Mouse (Mus musculus) CH12.LX (cell line): ENCODE results near the gene Kcnd3. TPM values are rescaled to one million over a fixed set of nuclear protein-coding genes. Genes with fewer than 3 reads are reported as not detected.

Experiments
- DNase-seq: peaks from one replicate; pipeline ENCODE4 v3.0.0-alpha.2; 2013; ENCODE audit errors: extremely low read depth
- H3K27ac ChIP-seq: 2 replicates; pipeline ENCODE4 v1.5.1; 2012; ENCODE audit warnings: low read depth, mild to moderate bottlenecking, control low read depth, moderate library complexity; ENCODE audit not compliant: insufficient read depth
- H3K27me3 ChIP-seq: replicated peaks from 2 replicates; pipeline ENCODE3; 2012; ENCODE audit warnings: inconsistent platforms
- H3K36me3 ChIP-seq, 2 experiments: replicated peaks in 1 of 2; 2 replicates each; pipeline versions ENCODE3 to v1.6.1; 2012; ENCODE audit warnings: inconsistent platforms in 1 of 2, low read length in 1 of 2, mild to moderate bottlenecking in 1 of 2, mixed read lengths in 1 of 2, moderate library complexity in 1 of 2; ENCODE audit not compliant: control insufficient read depth in 1 of 2, insufficient read depth in 1 of 2
- H3K4me1 ChIP-seq, 2 experiments: 2 replicates each; pipeline ENCODE4 v1.6.1; 2012; ENCODE audit warnings: inconsistent platforms in 1 of 2, moderate library complexity in 1 of 2; ENCODE audit not compliant: insufficient read depth in 2 of 2, control insufficient read depth in 1 of 2
- H3K4me2 ChIP-seq: 2 replicates; pipeline ENCODE4 v1.6.1; 2012; ENCODE audit warnings: low read depth, mild to moderate bottlenecking, control low read depth; ENCODE audit not compliant: poor library complexity, insufficient read depth, severe bottlenecking
- H3K4me3 ChIP-seq, 3 experiments: fragments of 150-350 bp in 1 of 3; sonication (generic) in 1 of 3; replicated peaks in 1 of 3; 2 replicates each; pipeline versions ENCODE3 to v1.5.1; 2011 to 2012; ENCODE audit warnings: low read depth in 2 of 3, low read length in 2 of 3, mild to moderate bottlenecking in 2 of 3, moderate library complexity in 2 of 3, control low read depth in 1 of 3, improper control_type of control experiment in 1 of 3, inconsistent platforms in 1 of 3, mixed read lengths in 1 of 3; ENCODE audit not compliant: poor library complexity in 1 of 3
- H3K79me2 ChIP-seq: replicated peaks from 2 replicates; pipeline ENCODE4 v1.6.1; 2012; ENCODE audit warnings: mild to moderate bottlenecking, moderate library complexity; ENCODE audit not compliant: control insufficient read depth, poor library complexity, insufficient read depth, severe bottlenecking; ENCODE audit errors: extremely low read depth
- H3K9ac ChIP-seq: 2 replicates; pipeline ENCODE4 v1.6.1; 2012; ENCODE audit warnings: low read depth, mild to moderate bottlenecking, control low read depth, moderate library complexity; ENCODE audit not compliant: insufficient read depth
- H3K9me3 ChIP-seq: replicated peaks from 2 replicates; pipeline ENCODE3; 2012; ENCODE audit warnings: low read length, inconsistent platforms, mixed read lengths
- BHLHE40 ChIP-seq: IDR thresholded peaks from 2 replicates; pipeline ENCODE4 v1.6.1; 2011; ENCODE audit warnings: mild to moderate bottlenecking, low read depth, low read length, improper control_type of control experiment
- CHD1 ChIP-seq: IDR thresholded peaks from 2 replicates; pipeline ENCODE4 v1.6.1; 2012; ENCODE audit warnings: low read depth, low read length, improper control_type of control experiment, inconsistent platforms
- E2F4 ChIP-seq: IDR thresholded peaks from 2 replicates; pipeline ENCODE4 v1.6.1; 2011; ENCODE audit warnings: low read depth, low read length, improper control_type of control experiment; ENCODE audit not compliant: insufficient replicate concordance
- JUND ChIP-seq: conservative IDR thresholded peaks from 2 replicates; pipeline ENCODE4 v1.6.1; 2011; ENCODE audit warnings: low read depth, low read length, improper control_type of control experiment
- MAZ ChIP-seq: IDR thresholded peaks from 2 replicates; pipeline ENCODE4 v1.6.1; 2012; ENCODE audit warnings: low read depth, mild to moderate bottlenecking, inconsistent platforms, low read length, improper control_type of control experiment, moderate library complexity
- MXI1 ChIP-seq: IDR thresholded peaks from 2 replicates; pipeline ENCODE4 v1.6.1; 2011; ENCODE audit warnings: mild to moderate bottlenecking, low read depth, low read length, improper control_type of control experiment
- NELFE ChIP-seq: IDR thresholded peaks from 2 replicates; pipeline ENCODE4 v1.6.1; 2011; ENCODE audit warnings: low read depth, low read length, improper control_type of control experiment
- NRF1 ChIP-seq: IDR thresholded peaks from 2 replicates; pipeline ENCODE4 v1.6.1; 2014; ENCODE audit warnings: low read depth, mild to moderate bottlenecking, inconsistent platforms, low read length, improper control_type of control experiment, moderate library complexity
- PAX5 ChIP-seq: IDR thresholded peaks from 2 replicates; pipeline ENCODE4 v1.6.1; 2012; ENCODE audit warnings: low read length, inconsistent platforms, mixed read lengths
- POLR2AphosphoS2 ChIP-seq: IDR thresholded peaks from 2 replicates; pipeline ENCODE4 v1.6.1; 2011; ENCODE audit warnings: low read depth, low read length, improper control_type of control experiment
- RAD21 ChIP-seq: IDR thresholded peaks from 2 replicates; pipeline ENCODE4 v1.6.1; 2011; ENCODE audit warnings: low read depth, mild to moderate bottlenecking, low read length, improper control_type of control experiment, moderate library complexity
- RCOR1 ChIP-seq: conservative IDR thresholded peaks from 2 replicates; pipeline ENCODE4 v1.6.1; 2012; ENCODE audit warnings: low read depth, mild to moderate bottlenecking, inconsistent platforms, low read length, improper control_type of control experiment
- SMC3 ChIP-seq: IDR thresholded peaks from 2 replicates; pipeline ENCODE4 v1.6.1; 2011; ENCODE audit warnings: low read depth, low read length, improper control_type of control experiment
- TCF12 ChIP-seq: IDR thresholded peaks from 2 replicates; pipeline ENCODE4 v1.6.1; 2014; ENCODE audit warnings: low read depth, mild to moderate bottlenecking, inconsistent platforms, low read length, improper control_type of control experiment
- UBTF ChIP-seq: IDR thresholded peaks from 2 replicates; pipeline ENCODE4 v1.6.1; 2012; ENCODE audit warnings: low read depth, mild to moderate bottlenecking, inconsistent platforms, low read length, improper control_type of control experiment, moderate library complexity
- USF1 ChIP-seq: IDR thresholded peaks from 2 replicates; pipeline ENCODE4 v1.6.1; 2014; ENCODE audit warnings: low read depth, mild to moderate bottlenecking, inconsistent platforms, low read length, improper control_type of control experiment
- ZMIZ1 ChIP-seq: IDR thresholded peaks from 2 replicates; pipeline ENCODE4 v1.6.1; 2012; ENCODE audit warnings: low read depth, mild to moderate bottlenecking, inconsistent platforms, low read length, improper control_type of control experiment
- ZNF384 ChIP-seq: IDR thresholded peaks from 2 replicates; pipeline ENCODE4 v1.6.1; 2012; ENCODE audit warnings: low read depth, low read length, improper control_type of control experiment, inconsistent platforms
- dilution Hi-C: fragments of 300-500 bp; cut with MboI; formaldehyde crosslinking; loops from 2 replicates; pipeline ENCODE4 v1.14.3; 2020; ENCODE audit warnings: low sequenced_read_pairs; ENCODE audit not compliant: extremely low pct_unique_long_range_greater_than_20kb, extremely low pct_ligation_motif_present
- in situ Hi-C: fragments of 300-500 bp; cut with MboI; formaldehyde crosslinking; loops from 3 replicates; pipeline ENCODE4 v1.14.3; 2019; ENCODE audit warnings: low sequenced_read_pairs, low pct_ligation_motif_present, low pct_unique_long_range_greater_than_20kb, mixed read lengths
- polyA plus RNA-seq: library from polyadenylated mRNA; unstranded; fragments of >175 nt; gene quantifications from 2 replicates; pipeline ENCODE4 v1.2.1, GENCODE M21; 2012; ENCODE audit warnings: low read depth; ENCODE audit not compliant: insufficient read length
- total RNA-seq, 2 experiments: library from RNA; depleted of rRNA; stranded (reverse); fragments of 300-350 nt in 1 of 2; fragments of >200 nt in 1 of 2; gene quantifications; 2 replicates each; pipeline ENCODE4 v1.2.3; 2012 to 2014

Gene Kcnd3
- total and polyA plus RNA-seq, 3 experiments = not detected

DNA sequence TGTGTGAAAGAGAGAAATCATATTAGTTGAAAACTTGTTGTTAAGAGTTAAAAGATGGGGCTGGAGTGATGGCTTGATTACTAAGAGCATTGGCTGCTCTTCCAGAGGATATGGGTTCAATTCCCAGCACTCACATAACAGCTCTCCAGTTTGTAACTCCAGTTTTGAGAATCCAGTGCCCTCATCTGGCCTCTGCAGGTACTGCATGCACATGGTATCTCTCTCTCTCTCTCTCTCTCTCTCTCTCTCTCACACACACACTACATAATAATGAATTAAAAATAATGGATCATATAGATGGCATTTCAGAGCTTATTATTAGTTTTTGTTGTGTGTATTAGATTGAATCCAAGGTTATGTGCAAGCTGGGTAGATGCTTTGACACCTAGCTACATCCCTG is 29.7 kb upstream of the Kcnd3 start (continued):
- TF ChIP-seq PAX5 = no peak
- TF ChIP-seq, all 38 proteins: peak for 3

DNA sequence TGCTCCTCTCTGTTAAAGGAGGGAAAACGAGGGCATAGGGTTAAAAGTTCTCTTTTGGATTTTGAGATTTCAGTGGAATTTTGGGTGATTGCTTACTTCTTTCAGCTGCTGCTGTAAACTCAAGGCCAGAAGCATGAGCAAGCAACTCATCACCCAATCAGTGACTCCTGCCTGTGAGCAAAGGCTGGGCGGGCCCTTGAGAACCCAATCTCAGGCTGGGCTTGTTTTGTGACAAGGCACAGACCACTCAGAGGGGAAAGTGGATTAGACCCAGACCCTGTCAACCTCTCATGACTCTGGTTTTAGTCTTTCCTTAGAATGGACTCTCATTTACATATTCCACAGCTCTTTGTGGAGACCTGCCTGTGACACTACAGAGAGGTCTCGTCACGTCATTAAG is 28.7 kb upstream of the Kcnd3 start:
- no peak for DNase-seq
- dilution Hi-C loops = no loop called here
- Histone ChIP-seq H3K9ac (no peak overlapping the region), H3K36me3 (no peaks in the 10 kb centered on the region), H3K79me2 (no peaks in the 10 kb centered on the region), H3K4me3 (no peak overlapping the region), H3K4me1 (no peaks in the 10 kb centered on the region), H3K4me2 (no peak overlapping the region), H3K9me3 (peaks cover 20% of the 10 kb centered on the region), H3K27ac (no peak overlapping the region), H3K27me3 (peaks cover 69% of the 10 kb centered on the region)
- in situ Hi-C loops = no loop called here
- TF ChIP-seq MAZ (no peak), RCOR1 (no peak), USF1 (no peak), TCF12 (no peak), SMC3 (no peak), NRF1 (no peak), ZMIZ1 (no peak), CHD1 (no peak), RAD21 (no peak), POLR2AphosphoS2 (no peak), JUND (no peak), BHLHE40 (no peak)

DNA sequence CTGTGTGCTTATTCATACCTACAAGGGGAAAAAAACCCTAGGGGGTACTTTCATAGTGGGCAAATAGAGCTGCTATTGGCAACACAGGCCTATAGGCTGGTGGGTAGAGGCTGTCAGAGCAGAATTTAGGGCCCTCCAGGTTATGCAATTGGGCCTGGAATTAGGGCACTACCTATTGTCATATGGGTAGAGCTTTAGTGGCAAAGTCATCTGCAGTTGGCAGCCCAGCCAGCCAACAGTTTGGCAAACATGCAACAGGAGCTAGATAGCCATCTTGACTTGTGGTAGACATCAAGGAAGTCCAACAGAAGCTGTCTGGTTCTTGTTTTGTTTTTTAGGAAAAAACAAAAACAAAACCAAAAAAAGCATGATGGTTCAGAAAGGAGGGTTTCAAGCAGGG is 23.5 kb upstream of the Kcnd3 start:
- dilution Hi-C loops (no loop called here), in situ Hi-C loops (no loop called here)
- TF ChIP-seq ZMIZ1 = no peak
- no peak for TF ChIP-seq NELFE
- TF ChIP-seq ZNF384 = no peak
- TF ChIP-seq MXI1 = no peak
- TF ChIP-seq UBTF = no peak
- TF ChIP-seq E2F4 = no peak
- no peak for TF ChIP-seq JUND

More for the DNA sequence above, 23.5 kb upstream of the Kcnd3 start:
- H3K9ac ChIP-seq = no peak overlapping the region
- H3K9me3 ChIP-seq = no peaks in the 10 kb centered on the region
- H3K27me3 ChIP-seq = peaks cover 83% of the 10 kb centered on the region
- no peak overlapping the region for H3K4me2 ChIP-seq
- H3K4me1 ChIP-seq = no peaks in the 10 kb centered on the region
- DNase-seq = no peak
- H3K27ac ChIP-seq = no peak overlapping the region
- H3K4me3 ChIP-seq = no peak overlapping the region
- H3K36me3 ChIP-seq = no peaks in the 10 kb centered on the region
- no peaks in the 10 kb centered on the region for H3K79me2 ChIP-seq
